Mouse (Mus musculus) stomach, embryonic 16.5 days (tissue): Measurements from ENCODE around the gene Arhgap27. TPM values are rescaled to one million over a fixed set of nuclear protein-coding genes. Genes with fewer than 3 reads are reported as not detected.
A peak's percentile ranks its signal among the peaks of the same experiment; 100 is the strongest.
"Not testable (repeated sequence)": the region's sequence is repeated elsewhere in the genome, so short reads cannot be mapped to it uniquely, and the experiment has no call there.

ENCODE experiments used
- ATAC-seq: fragments of 200-750 bp; cut with Nextera tagmentation; 2 replicates; pipeline ENCODE4 v1.8.0; 2017; ENCODE audit warnings: moderate number of reproducible peaks, moderate TSS enrichment; ENCODE audit not compliant: insufficient read depth, low FRiP score
- H3K27ac ChIP-seq: fragments of 300-500 bp; sonication (generic); 2 replicates; pipeline ENCODE4 v1.5.1; 2014; ENCODE audit warnings: low read length
- H3K27me3 ChIP-seq: fragments of 300-500 bp; sonication (generic); 2 replicates; pipeline ENCODE4 v1.6.1; 2014; ENCODE audit warnings: low read length, control low read depth, mixed read lengths; ENCODE audit not compliant: control insufficient read depth, insufficient read depth
- H3K36me3 ChIP-seq: fragments of 300-500 bp; sonication (generic); 2 replicates; pipeline ENCODE4 v1.6.1; 2014; ENCODE audit warnings: low read length; ENCODE audit not compliant: control insufficient read depth, insufficient read depth
- H3K4me1 ChIP-seq: fragments of 300-500 bp; sonication (generic); 2 replicates; pipeline ENCODE4 v1.6.1; 2014; ENCODE audit warnings: low read length, control low read depth, mixed read lengths; ENCODE audit not compliant: control insufficient read depth, insufficient read depth
- H3K4me2 ChIP-seq: fragments of 300-500 bp; sonication (generic); 2 replicates; pipeline ENCODE4 v1.6.1; 2014; ENCODE audit warnings: low read depth, low read length, mixed read lengths
- H3K4me3 ChIP-seq: fragments of 300-500 bp; sonication (generic); replicated peaks from 2 replicates; pipeline ENCODE4 v1.5.1; 2014; ENCODE audit warnings: mild to moderate bottlenecking, low read length
- H3K9ac ChIP-seq: fragments of 300-500 bp; sonication (generic); 2 replicates; pipeline ENCODE4 v1.6.1; 2014; ENCODE audit warnings: low read length
- H3K9me3 ChIP-seq: fragments of 300-500 bp; sonication (generic); replicated peaks from 2 replicates; pipeline ENCODE4 v1.6.1; 2016; ENCODE audit warnings: low read length, control low read depth; ENCODE audit not compliant: control insufficient read depth
- WGBS: fragments of 180-500 bp; shearing (Covaris S2); extraction: QIAGEN DNeasy Blood & Tissue Kit; methylation state at CpG from one replicate; pipeline ENCODE4 v1.1.7; 2014; 5-methylcytosine and 5-hydroxymethylcytosine counted together
- polyA plus RNA-seq: library from polyadenylated mRNA; unstranded; fragments of >200 nt; fragmentation: Nextera tagmentation; extraction: Ambion mirVana; gene quantifications from 2 replicates; pipeline ENCODE4 v1.2.1, GENCODE M21; 2015

The Arhgap27 gene
- polyA plus RNA-seq, 1 experiment from 2014 or later = 19.1 TPM

DNA sequence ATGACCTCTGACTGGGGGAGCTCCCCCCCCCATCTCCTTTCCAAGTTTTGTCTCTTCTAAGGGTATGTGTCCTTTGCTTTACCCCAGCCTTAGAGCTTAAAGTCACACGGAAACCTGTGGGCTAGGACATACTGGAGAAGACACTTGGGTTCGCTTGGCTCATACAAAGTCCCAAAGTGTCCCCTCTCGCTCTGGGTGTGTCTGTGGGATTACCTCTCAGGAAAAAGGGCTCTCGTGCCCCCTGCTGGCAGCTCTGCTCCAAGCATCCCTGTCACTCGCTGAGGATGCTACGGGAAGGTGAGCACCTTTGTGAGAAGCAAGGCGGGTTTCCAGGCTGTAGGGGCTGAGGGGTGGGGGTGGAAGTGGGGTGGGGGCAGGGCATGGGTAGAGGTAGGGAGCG lies 38.3 kb downstream of the Arhgap27 start:
- no peak overlapping the region for H3K4me2 ChIP-seq
- H3K9ac ChIP-seq = no peak overlapping the region
- H3K27me3 ChIP-seq = no peaks in the 10 kb centered on the region
- H3K36me3 ChIP-seq = no peaks in the 10 kb centered on the region
- no peak overlapping the region for H3K27ac ChIP-seq
- ATAC-seq = 0 out of 2 replicates have a peak, but pooled peaks have one; percentile 14
- peaks cover 4% of the 10 kb centered on the region; the same call in 1 of the 2 replicates for H3K4me1 ChIP-seq
- no peak overlapping the region for H3K4me3 ChIP-seq
- 7% methylated on average over 8 of the region's 8 CpGs for WGBS
- H3K9me3 ChIP-seq = no peaks in the 10 kb centered on the region

DNA sequence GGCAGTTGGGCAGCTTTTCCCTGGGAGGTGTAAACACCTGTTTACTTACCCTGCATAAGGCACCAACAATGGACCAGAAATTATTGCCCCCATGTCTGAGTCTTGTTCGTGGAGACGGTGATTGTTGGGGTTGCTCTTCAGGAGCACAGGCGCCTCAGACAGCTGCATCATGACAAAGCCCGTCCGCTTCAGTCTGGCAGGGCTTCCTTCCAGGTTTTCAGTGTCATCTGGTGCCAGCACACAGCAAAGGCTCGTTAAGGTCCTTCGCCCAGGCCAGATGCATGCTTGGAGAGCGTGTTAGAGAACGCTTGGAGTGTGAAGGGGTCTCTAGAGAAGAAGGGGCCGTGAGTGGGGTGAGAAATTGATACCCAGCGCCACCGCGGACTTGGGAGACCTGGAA lies 38.8 kb downstream of the Arhgap27 start:
- WGBS = 57% methylated on average over 13 of the region's 13 CpGs
- H3K4me1 ChIP-seq = peaks cover 4% of the 10 kb centered on the region; the same call in 1 of the 2 replicates
- no peak overlapping the region for H3K4me3 ChIP-seq
- H3K9me3 ChIP-seq = no peaks in the 10 kb centered on the region
- no peaks in the 10 kb centered on the region for H3K27me3 ChIP-seq
- no peak for ATAC-seq
- H3K27ac ChIP-seq = no peak overlapping the region
- H3K4me2 ChIP-seq = no peak overlapping the region
- no peak overlapping the region for H3K9ac ChIP-seq
- no peaks in the 10 kb centered on the region for H3K36me3 ChIP-seq

- not testable (repeated sequence) for H3K36me3 ChIP-seq, H3K4me1 ChIP-seq, H3K27ac ChIP-seq, H3K4me2 ChIP-seq, H3K9ac ChIP-seq, H3K4me3 ChIP-seq, H3K27me3 ChIP-seq, H3K9me3 ChIP-seq
- 27% methylated on average over 4 of the region's 4 CpGs for WGBS
- peak; percentile 44; the same call in 1 of the 2 replicates for ATAC-seq
Measured at GRCm38 (mm10) chr11:103322832-103323231, 40.7 kb downstream of the Arhgap27 start.

DNA sequence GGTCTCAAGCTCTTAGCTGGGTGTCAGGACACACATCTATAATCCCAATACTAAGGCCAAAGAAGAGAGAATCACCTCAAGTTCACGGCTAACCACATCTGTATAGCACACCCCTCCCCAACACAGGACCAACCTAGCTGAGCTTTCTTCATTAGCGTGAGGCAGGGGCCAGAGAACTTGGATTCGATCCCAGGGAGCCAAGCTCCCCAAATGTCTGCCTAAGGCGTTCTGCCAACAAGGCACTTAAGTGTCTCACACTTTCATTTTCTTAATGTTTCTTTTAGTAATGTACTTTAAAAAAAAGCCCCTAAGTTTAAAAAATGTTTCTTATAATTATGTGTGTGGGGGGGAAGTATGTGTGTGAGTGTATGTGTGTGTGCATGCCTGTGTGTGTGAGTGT lies 42.8 kb downstream of the Arhgap27 start:
- no peak overlapping the region for H3K4me3 ChIP-seq
- no peaks in the 10 kb centered on the region for H3K9me3 ChIP-seq
- no peak overlapping the region for H3K9ac ChIP-seq
- peaks cover 4% of the 10 kb centered on the region; the same call in 1 of the 2 replicates for H3K4me1 ChIP-seq
- H3K27ac ChIP-seq = no peak overlapping the region
- WGBS = 42% methylated on average over 4 of the region's 4 CpGs
- no peak overlapping the region for H3K4me2 ChIP-seq
- no peak for ATAC-seq
- H3K27me3 ChIP-seq = no peaks in the 10 kb centered on the region
- no peaks in the 10 kb centered on the region for H3K36me3 ChIP-seq

GRCm38 (mm10) chr11:103320196-103320595 lies 43.3 kb downstream of the Arhgap27 start:
- no peak overlapping the region for H3K4me2 ChIP-seq
- H3K4me3 ChIP-seq = no peak overlapping the region
- WGBS = 72% methylated on average over 8 of the region's 8 CpGs

GRCm38 (mm10) chr11:103318042-103318441 lies 45.5 kb downstream of the Arhgap27 start:
- H3K9ac ChIP-seq = no peak overlapping the region
- H3K27me3 ChIP-seq = no peaks in the 10 kb centered on the region
- no peaks in the 10 kb centered on the region for H3K36me3 ChIP-seq
- no peak overlapping the region for H3K4me2 ChIP-seq
- H3K4me3 ChIP-seq = no peak overlapping the region
- H3K4me1 ChIP-seq = peaks cover 4% of the 10 kb centered on the region; the same call in 1 of the 2 replicates
- 67% methylated on average over 1 of the region's 1 CpGs for WGBS
- no peaks in the 10 kb centered on the region for H3K9me3 ChIP-seq
- no peak for ATAC-seq
- H3K27ac ChIP-seq = no peak overlapping the region

More at GRCm38 (mm10) chr11:103320196-103320595, 43.3 kb downstream of the Arhgap27 start:
- H3K27me3 ChIP-seq = no peaks in the 10 kb centered on the region
- no peaks in the 10 kb centered on the region for H3K36me3 ChIP-seq
- peaks cover 4% of the 10 kb centered on the region; the same call in 1 of the 2 replicates for H3K4me1 ChIP-seq
- H3K9ac ChIP-seq = no peak overlapping the region
- no peak for ATAC-seq
- no peaks in the 10 kb centered on the region for H3K9me3 ChIP-seq
- no peak overlapping the region for H3K27ac ChIP-seq

DNA sequence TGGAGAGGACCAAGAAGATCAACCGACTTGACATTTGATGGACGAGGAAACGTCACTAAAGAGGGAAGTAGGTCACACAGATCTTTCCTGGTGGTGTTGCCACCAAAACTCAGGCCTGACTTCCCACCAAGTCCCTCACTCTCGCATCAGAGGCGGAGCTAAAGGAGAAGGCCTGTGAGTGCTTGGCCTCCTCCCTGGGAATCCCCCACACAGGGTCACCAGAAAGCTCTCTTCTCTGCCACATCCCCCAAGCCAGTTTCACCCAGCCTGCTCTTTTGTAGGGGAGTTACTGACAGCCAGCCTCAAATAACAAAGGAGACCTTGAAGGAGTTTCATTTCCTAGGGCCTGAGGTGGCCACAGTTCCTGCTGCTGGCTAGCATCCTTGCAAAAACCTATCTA lies 48.1 kb downstream of the Arhgap27 start:
- Histone ChIP-seq H3K36me3 (no peaks in the 10 kb centered on the region), H3K4me3 (no peak overlapping the region), H3K27me3 (no peaks in the 10 kb centered on the region), H3K9ac (no peak overlapping the region), H3K4me1 (peaks cover 8% of the 10 kb centered on the region), H3K9me3 (no peaks in the 10 kb centered on the region), H3K27ac (no peak overlapping the region), H3K4me2 (no peak overlapping the region)
- 62% methylated on average over 5 of the region's 5 CpGs for WGBS
- no peak for ATAC-seq

GRCm38 (mm10) chr11:103314736-103315374 lies 48.6 kb downstream of the Arhgap27 start:
- Histone ChIP-seq H3K27me3 (no peaks in the 10 kb centered on the region), H3K9me3 (no peaks in the 10 kb centered on the region), H3K4me3 (no peak overlapping the region), H3K4me1 (peaks cover 8% of the 10 kb centered on the region), H3K4me2 (no peak overlapping the region), H3K27ac (no peak overlapping the region), H3K9ac (no peak overlapping the region), H3K36me3 (no peaks in the 10 kb centered on the region)
- WGBS = 55% methylated on average over 10 of the region's 10 CpGs
- ATAC-seq = no peak

GRCm38 (mm10) chr11:103313542-103313941 lies 50.0 kb downstream of the Arhgap27 start:
- H3K4me1 ChIP-seq = peaks cover 8% of the 10 kb centered on the region
- no peak overlapping the region for H3K4me3 ChIP-seq
- ATAC-seq = no peak
- H3K9me3 ChIP-seq = no peaks in the 10 kb centered on the region
- WGBS = 72% methylated on average over 6 of the region's 6 CpGs
- H3K36me3 ChIP-seq = no peaks in the 10 kb centered on the region
- no peak overlapping the region for H3K9ac ChIP-seq
- no peak overlapping the region for H3K4me2 ChIP-seq
- H3K27me3 ChIP-seq = no peaks in the 10 kb centered on the region
- H3K27ac ChIP-seq = no peak overlapping the region
